Mouse (Mus musculus) stomach, postnatal 0 days (tissue): ENCODE measurements around the gene P2rx5. TPM values are rescaled to one million over a fixed set of nuclear protein-coding genes. Genes with fewer than 3 reads are reported as not detected.

Source experiments
- ATAC-seq: fragments of 200-750 bp; cut with Nextera tagmentation; 2 replicates; pipeline ENCODE4 v1.8.0; 2017; ENCODE audit not compliant: low FRiP score, low TSS enrichment
- DNase-seq: peaks from one replicate; pipeline ENCODE4 v3.0.0-alpha.2; 2016; ENCODE audit warnings: low spot score
- H3K27ac ChIP-seq: fragments of 300-500 bp; sonication (generic); replicated peaks from 2 replicates; pipeline ENCODE4 v1.5.1; 2014; ENCODE audit warnings: mild to moderate bottlenecking, control low read depth
- H3K27me3 ChIP-seq: fragments of 300-500 bp; sonication (generic); 2 replicates; pipeline ENCODE4 v1.6.1; 2014; ENCODE audit warnings: low read length; ENCODE audit not compliant: control insufficient read depth, insufficient read depth
- H3K36me3 ChIP-seq: fragments of 300-500 bp; sonication (generic); 2 replicates; pipeline ENCODE4 v1.6.1; 2014; ENCODE audit warnings: low read length, mixed read lengths; ENCODE audit not compliant: control insufficient read depth, insufficient read depth
- H3K4me1 ChIP-seq: fragments of 300-500 bp; sonication (generic); replicated peaks from 2 replicates; pipeline ENCODE4 v1.6.1; 2014; ENCODE audit warnings: antibody characterized with exemption; ENCODE audit not compliant: control insufficient read depth, insufficient read depth
- H3K4me2 ChIP-seq: fragments of 300-500 bp; sonication (generic); replicated peaks from 2 replicates; pipeline ENCODE4 v1.6.1; 2014; ENCODE audit warnings: low read depth, mild to moderate bottlenecking, control low read depth, moderate library complexity
- H3K4me3 ChIP-seq: fragments of 300-500 bp; sonication (generic); 2 replicates; pipeline ENCODE4 v1.5.1; 2014; ENCODE audit warnings: low read depth, low read length, control low read depth
- H3K9ac ChIP-seq: fragments of 300-500 bp; sonication (generic); 2 replicates; pipeline ENCODE4 v1.6.1; 2014; ENCODE audit warnings: mild to moderate bottlenecking, low read length, control low read depth, mixed read lengths
- H3K9me3 ChIP-seq: fragments of 300-500 bp; sonication (generic); 2 replicates; pipeline ENCODE4 v1.6.1; 2016; ENCODE audit warnings: low read length; ENCODE audit not compliant: control insufficient read depth
- CTCF ChIP-seq: IDR thresholded peaks from 2 replicates; pipeline ENCODE4 v1.5.1; 2016; ENCODE audit warnings: antibody characterized with exemption, low read depth, mild to moderate bottlenecking, moderate library complexity
- EP300 ChIP-seq: optimal IDR thresholded peaks from 2 replicates; pipeline ENCODE3; 2016; ENCODE audit warnings: antibody characterized with exemption
- WGBS: fragments of 180-500 bp; shearing (Covaris S2); extraction: QIAGEN DNeasy Blood & Tissue Kit; methylation state at CpG from one replicate; pipeline ENCODE4 v1.1.7; 2014; 5-methylcytosine and 5-hydroxymethylcytosine counted together
- polyA plus RNA-seq: library from polyadenylated mRNA; unstranded; fragments of >200 nt; fragmentation: Nextera tagmentation; extraction: Ambion mirVana; gene quantifications from 2 replicates; pipeline ENCODE4 v1.2.1, GENCODE M21; 2015

Gene P2rx5
- polyA plus RNA-seq, 1 experiment from 2014 or later, result 0.44 TPM

DNA sequence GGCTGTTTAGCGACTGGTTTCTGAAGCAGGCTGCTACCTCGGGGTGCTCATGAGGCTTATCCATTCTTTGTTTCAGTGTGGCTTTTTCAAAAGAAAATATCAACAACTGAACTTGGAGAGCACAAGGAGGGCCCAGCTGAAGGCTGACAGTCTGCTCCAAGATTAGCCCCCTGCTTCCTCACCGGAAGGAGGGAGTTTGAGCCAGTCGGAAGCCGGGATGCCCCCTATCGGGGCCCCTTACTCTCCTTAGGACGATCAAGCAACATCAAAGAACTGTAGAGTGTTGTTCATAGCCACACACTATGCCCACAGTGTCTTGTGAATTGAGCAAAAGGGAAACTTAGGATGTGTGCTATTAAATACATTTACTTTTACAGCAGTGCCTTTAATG, 13.3 kb upstream of the P2rx5 start:
- 50% methylated on average over 7 of the region's 7 CpGs for WGBS
- DNase-seq (no peak), ATAC-seq (no peak)
- Histone ChIP-seq H3K9me3 (no peaks in the 10 kb centered on the region), H3K9ac (no peak overlapping the region), H3K27ac (no peak overlapping the region), H3K36me3 (no peaks in the 10 kb centered on the region), H3K27me3 (no peaks in the 10 kb centered on the region), H3K4me3 (no peak overlapping the region), H3K4me2 (no peak overlapping the region), H3K4me1 (no peaks in the 10 kb centered on the region)
- TF ChIP-seq EP300 (no peak), CTCF (no peak)

DNA sequence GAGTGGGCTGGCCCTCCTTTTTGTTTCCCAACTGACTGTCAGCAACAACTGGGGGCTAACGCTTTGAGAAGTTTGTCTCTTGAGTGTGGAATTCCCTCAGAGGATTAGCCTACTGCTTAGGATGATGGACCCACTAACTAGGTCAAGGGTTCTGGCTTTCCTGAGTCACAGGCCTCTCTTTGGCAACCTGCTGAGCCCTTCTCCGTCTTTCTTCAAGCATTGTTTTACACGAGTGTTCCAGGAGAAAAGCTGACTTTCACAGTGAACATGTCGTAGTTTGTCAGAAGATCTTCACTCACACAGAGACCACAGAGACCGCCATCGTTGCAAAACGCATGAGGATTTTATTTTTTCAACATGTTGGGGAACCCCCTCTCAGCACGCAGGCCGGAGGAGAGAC, 12.0 kb upstream of the P2rx5 start:
- no peak for ATAC-seq

DNA sequence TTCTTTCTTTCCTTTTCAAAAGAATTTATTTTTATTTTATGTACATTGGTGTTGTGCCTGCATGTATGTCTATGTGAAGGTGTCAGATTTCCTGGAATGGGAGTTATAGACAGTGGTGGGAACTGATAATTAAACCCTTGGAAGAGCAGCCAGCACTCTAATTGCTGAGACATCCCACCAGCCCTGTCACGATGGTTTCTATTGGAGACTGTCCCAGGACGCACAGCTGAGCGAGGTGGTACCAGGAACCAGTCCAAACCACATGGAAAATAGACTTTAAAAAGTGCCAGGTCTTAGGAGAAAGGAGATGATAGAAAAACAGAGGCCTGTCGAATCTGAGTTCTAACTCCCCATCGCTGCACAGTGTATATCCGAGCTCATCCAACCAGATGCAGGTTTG, 5.2 kb upstream of the P2rx5 start:
- WGBS, result 66% methylated on average over 6 of the region's 6 CpGs
- Histone ChIP-seq H3K4me1 (no peaks in the 10 kb centered on the region), H3K36me3 (no peaks in the 10 kb centered on the region)

More for the DNA sequence above, 12.0 kb upstream of the P2rx5 start:
- no peak overlapping the region for H3K4me2 ChIP-seq
- 80% methylated on average over 9 of the region's 9 CpGs for WGBS
- no peak overlapping the region for H3K27ac ChIP-seq
- H3K4me3 ChIP-seq, result no peak overlapping the region
- no peaks in the 10 kb centered on the region for H3K4me1 ChIP-seq
- H3K36me3 ChIP-seq, result no peaks in the 10 kb centered on the region
- H3K27me3 ChIP-seq, result no peaks in the 10 kb centered on the region
- no peak for TF ChIP-seq CTCF
- TF ChIP-seq EP300, result no peak
- DNase-seq, result no peak
- no peak overlapping the region for H3K9ac ChIP-seq
- H3K9me3 ChIP-seq, result no peaks in the 10 kb centered on the region

DNA sequence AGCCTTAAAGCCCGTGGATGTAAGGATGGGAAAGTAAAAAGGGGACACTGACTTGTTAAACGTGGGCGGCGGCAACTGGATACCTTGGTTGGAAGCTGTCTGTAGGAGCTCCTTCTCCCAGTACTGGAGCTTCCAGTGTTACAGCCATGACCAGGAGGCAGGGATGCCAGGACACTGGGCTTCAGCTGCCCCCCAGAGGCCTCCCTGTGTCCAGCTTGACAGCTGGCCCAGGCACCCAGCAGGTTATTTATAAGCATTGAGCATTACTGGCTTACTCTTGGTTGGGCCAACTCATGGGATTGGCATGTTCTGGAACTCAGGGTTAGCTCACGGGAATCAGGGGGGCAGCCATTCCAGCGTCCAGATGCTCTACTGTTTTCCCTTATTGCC, 585 bp downstream of the P2rx5 start:
- Histone ChIP-seq H3K4me3 (peak overlapping the region; percentile 41; the same call in 1 of the 2 replicates), H3K9ac (no peak overlapping the region), H3K4me1 (no peaks in the 10 kb centered on the region; the same call in 1 of the 2 replicates), H3K4me2 (peak overlapping the region; percentile 67), H3K36me3 (no peaks in the 10 kb centered on the region), H3K27me3 (no peaks in the 10 kb centered on the region), H3K27ac (no peak overlapping the region), H3K9me3 (no peaks in the 10 kb centered on the region)
- no peak for DNase-seq
- TF ChIP-seq EP300 (no peak), CTCF (no peak)
- WGBS, result 24% methylated on average over 6 of the region's 6 CpGs
- no peak for ATAC-seq

More for the DNA sequence above, 5.2 kb upstream of the P2rx5 start:
- no peak for DNase-seq
- Histone ChIP-seq H3K27ac (no peak overlapping the region), H3K4me2 (no peak overlapping the region), H3K4me3 (no peak overlapping the region), H3K27me3 (no peaks in the 10 kb centered on the region), H3K9me3 (no peaks in the 10 kb centered on the region), H3K9ac (no peak overlapping the region)
- no peak for ATAC-seq
- TF ChIP-seq EP300, result no peak
- no peak for TF ChIP-seq CTCF

DNA sequence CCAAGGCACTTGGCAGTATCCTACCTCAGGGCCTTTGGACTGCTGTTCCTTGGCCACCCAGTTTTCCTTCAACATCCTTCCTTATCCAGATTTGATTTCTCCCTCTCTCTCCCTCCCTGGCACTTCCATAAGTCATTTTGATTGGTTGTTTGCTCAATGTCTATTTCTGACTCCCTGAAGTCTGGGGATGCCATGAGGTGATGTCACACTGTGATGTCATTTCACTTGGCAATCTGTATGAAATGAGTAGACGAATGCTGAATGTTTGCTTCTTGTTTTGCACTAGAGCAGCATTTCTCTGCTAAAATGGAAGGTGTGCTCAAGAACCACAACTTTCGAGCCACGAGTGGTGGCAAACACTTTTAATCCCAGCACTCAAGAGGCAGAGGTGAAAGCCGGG, 1.4 kb downstream of the P2rx5 start:
- Histone ChIP-seq H3K4me2 (no peak overlapping the region), H3K27ac (no peak overlapping the region), H3K27me3 (no peaks in the 10 kb centered on the region), H3K36me3 (no peaks in the 10 kb centered on the region), H3K4me3 (no peak overlapping the region), H3K9ac (no peak overlapping the region), H3K4me1 (no peaks in the 10 kb centered on the region; the same call in 1 of the 2 replicates), H3K9me3 (no peaks in the 10 kb centered on the region)
- no peak for ATAC-seq
- 79% methylated on average over 4 of the region's 4 CpGs for WGBS
- no peak for DNase-seq
- TF ChIP-seq EP300 (no peak), CTCF (no peak)

DNA sequence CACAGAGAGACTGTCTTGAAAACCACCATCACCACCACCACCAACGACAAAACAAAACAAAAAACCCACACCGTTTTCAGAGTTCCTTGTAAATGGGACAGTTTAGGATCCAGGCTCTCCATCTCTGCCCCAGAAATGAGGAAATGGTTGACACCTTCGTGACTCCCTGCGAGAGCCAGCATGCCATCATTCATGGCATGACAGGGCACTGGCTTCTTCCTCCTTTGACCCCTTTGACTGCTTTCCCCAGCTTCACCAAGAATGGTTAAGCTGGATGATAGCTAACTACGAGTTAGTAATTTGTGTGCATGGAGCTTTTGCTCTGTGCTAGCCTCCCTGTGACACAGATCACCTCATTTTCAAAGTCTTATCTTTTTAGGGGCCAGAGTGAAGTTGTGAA, 2.1 kb downstream of the P2rx5 start:
- Histone ChIP-seq H3K36me3 (no peaks in the 10 kb centered on the region), H3K9me3 (no peaks in the 10 kb centered on the region), H3K9ac (no peak overlapping the region), H3K4me3 (no peak overlapping the region), H3K27ac (no peak overlapping the region), H3K4me1 (no peaks in the 10 kb centered on the region; the same call in 1 of the 2 replicates), H3K4me2 (no peak overlapping the region), H3K27me3 (no peaks in the 10 kb centered on the region)
- TF ChIP-seq CTCF, result no peak
- no peak for TF ChIP-seq EP300
- 49% methylated on average over 5 of the region's 5 CpGs for WGBS
- no peak for DNase-seq
- ATAC-seq, result no peak
